Mouse (Mus musculus) olfactory bulb, adult 2 months (tissue): ENCODE results near the gene Hnf1b. TPM values are rescaled to one million over a fixed set of nuclear protein-coding genes. Genes with fewer than 3 reads are reported as not detected.

Experiments
- H3K27ac ChIP-seq: fragments of 200-500 bp; 2 replicates; pipeline ENCODE4 v1.5.1; 2012; ENCODE audit warnings: low read depth, low read length; ENCODE audit not compliant: insufficient read depth
- H3K4me1 ChIP-seq: fragments of 200-500 bp; 2 replicates; pipeline ENCODE4 v1.6.1; 2012; ENCODE audit warnings: low read length; ENCODE audit not compliant: control insufficient read depth, insufficient read depth
- H3K4me3 ChIP-seq: fragments of 200-500 bp; 2 replicates; pipeline ENCODE4 v1.5.1; 2012; ENCODE audit warnings: mild to moderate bottlenecking, low read depth, low read length, moderate library complexity; ENCODE audit not compliant: insufficient read depth
- CTCF ChIP-seq: fragments of 200-500 bp; IDR thresholded peaks from 2 replicates; pipeline ENCODE4 v1.5.1; 2012; ENCODE audit warnings: low read depth, mild to moderate bottlenecking, low read length, moderate library complexity; ENCODE audit not compliant: insufficient read depth
- POLR2A ChIP-seq: fragments of 200-500 bp; IDR thresholded peaks from 2 replicates; pipeline ENCODE4 v1.6.1; 2012; ENCODE audit warnings: mild to moderate bottlenecking, low read depth, low read length, moderate library complexity; ENCODE audit not compliant: insufficient read depth
- WGBS: fragments of 180-500 bp; shearing (Covaris S2); methylation state at CpG from one replicate; pipeline ENCODE4 v1.1.7; 2018; 5-methylcytosine and 5-hydroxymethylcytosine counted together
- polyA plus RNA-seq: library from polyadenylated mRNA; stranded (reverse); fragments of >200 nt; gene quantifications from 2 replicates; pipeline ENCODE4 v1.2.4, GENCODE M21; 2012; ENCODE audit warnings: low replicate concordance; ENCODE audit not compliant: missing spikeins, insufficient read depth, insufficient read length

Gene Hnf1b
- polyA plus RNA-seq, 1 experiment = not detected

DNA sequence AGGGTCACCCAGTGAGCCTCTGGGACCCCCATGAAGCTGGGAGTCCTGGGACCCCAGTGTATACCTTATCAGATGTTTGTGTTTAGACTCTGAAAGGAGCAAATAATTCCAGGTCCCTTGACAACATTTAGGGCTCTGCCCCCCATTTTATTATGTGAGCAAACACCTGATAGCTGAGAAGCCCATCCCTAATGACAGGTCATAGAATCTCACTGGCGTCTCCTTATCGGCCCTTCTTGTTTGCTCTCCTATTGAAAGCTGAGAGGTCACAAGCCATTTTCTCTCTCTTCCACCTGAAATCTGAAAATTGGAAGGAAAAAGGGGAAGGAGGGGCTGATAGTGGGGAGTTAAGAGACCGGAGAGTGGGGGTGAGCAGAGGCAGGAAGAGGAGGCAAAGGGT, 52.9 kb downstream of the Hnf1b start:
- no peak overlapping the region for H3K27ac ChIP-seq
- H3K4me3 ChIP-seq = no peak overlapping the region
- H3K4me1 ChIP-seq = no peaks in the 10 kb centered on the region
- WGBS = 90% methylated on average over 3 of the region's 3 CpGs
- TF ChIP-seq POLR2A (no peak), CTCF (no peak)

DNA sequence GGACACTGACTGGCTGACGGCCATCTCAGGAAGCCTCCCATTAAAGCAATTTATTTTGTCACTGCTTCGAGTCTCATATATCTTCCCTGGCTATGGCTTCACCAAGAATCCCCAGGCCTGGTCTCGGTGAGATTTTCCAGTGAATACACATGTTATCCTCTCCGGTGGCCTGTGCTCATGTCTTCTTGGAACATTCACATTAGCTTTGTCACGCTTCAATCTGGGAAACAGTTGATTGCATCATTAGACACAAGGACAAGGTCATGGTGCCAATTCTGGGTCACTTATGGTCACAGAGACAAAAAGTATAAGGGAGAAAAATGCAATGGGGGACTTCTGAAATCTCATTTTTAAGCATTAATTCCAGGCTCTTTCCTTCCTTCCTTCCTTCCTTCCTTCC, 55.9 kb downstream of the Hnf1b start:
- Histone ChIP-seq H3K4me1 (no peaks in the 10 kb centered on the region), H3K27ac (no peak overlapping the region), H3K4me3 (no peak overlapping the region)
- TF ChIP-seq CTCF (no peak), POLR2A (no peak)
- 71% methylated on average over 5 of the region's 5 CpGs for WGBS

DNA sequence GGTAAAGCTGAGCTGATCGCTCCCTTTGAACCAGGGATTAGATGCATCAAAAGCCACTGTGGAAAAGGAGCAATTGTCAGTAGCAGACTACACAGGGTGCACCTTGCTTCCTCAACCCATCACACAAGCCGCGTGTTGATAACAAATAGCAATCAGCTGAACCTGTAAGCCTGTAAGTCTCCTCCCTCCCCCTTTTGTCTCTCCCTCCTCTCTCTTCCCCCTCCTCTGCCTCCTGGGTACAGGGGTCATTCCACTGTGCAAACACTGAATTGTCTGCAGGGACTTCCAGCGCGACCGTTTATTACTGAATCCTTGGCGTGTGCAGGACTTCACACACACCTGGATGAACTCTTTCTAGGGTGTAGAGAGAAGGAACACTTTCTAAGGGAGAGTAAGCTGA, 58.5 kb downstream of the Hnf1b start:
- Histone ChIP-seq H3K4me3 (no peak overlapping the region), H3K27ac (no peak overlapping the region), H3K4me1 (no peaks in the 10 kb centered on the region)
- TF ChIP-seq CTCF (no peak), POLR2A (no peak)
- 25% methylated on average over 7 of the region's 7 CpGs for WGBS

DNA sequence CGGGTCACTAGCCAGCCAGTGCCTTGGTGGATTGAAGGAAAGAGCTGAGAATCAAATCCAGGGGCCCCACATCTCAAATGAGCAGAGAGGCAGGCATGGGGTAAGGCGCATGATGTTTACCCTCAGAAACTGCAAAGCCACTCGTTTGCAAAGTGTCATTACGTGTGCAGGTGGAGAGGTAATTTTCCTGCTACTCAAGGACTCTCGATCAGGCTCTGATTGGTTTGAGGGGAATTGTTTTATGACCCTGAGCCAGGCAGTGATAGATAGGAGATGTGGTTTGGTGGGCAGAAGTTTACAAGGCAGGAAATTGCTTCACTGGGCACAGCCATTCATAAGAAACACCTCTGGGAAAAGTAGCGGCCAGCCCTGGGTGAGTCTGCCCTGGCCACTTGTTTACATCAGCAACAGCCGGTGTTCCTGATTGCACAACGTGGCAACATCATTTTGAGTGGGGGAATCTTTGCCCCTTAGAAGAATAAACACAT, 64.0 kb downstream of the Hnf1b start:
- H3K4me3 ChIP-seq = no peak overlapping the region
- 80% methylated on average over 8 of the region's 8 CpGs for WGBS
- H3K27ac ChIP-seq = no peak overlapping the region
- H3K4me1 ChIP-seq = no peaks in the 10 kb centered on the region
- no peak for TF ChIP-seq POLR2A
- TF ChIP-seq CTCF = no peak

DNA sequence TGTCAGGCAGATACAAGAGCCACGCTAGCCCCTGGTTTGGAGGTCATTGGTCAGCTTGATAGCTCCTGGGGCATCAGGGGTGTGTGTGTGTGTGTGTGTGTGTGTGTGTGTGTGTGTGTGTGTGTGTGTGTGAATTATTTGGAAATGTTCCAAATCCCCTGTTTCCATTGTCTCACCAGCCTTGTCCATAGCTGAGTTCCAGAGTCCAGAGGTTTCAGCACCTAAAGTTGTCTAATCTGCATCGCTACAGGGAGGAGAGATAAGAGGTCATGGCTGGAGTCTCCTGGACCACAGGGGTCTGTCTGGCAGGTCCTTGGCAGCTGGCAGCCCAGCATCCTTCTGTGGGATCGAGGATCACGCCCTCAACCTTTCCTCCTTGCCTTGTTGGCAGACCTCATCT, 64.6 kb downstream of the Hnf1b start:
- TF ChIP-seq POLR2A (no peak), CTCF (no peak)
- H3K27ac ChIP-seq = no peak overlapping the region
- H3K4me1 ChIP-seq = no peaks in the 10 kb centered on the region
- WGBS = 83% methylated on average over 4 of the region's 4 CpGs
- no peak overlapping the region for H3K4me3 ChIP-seq

DNA sequence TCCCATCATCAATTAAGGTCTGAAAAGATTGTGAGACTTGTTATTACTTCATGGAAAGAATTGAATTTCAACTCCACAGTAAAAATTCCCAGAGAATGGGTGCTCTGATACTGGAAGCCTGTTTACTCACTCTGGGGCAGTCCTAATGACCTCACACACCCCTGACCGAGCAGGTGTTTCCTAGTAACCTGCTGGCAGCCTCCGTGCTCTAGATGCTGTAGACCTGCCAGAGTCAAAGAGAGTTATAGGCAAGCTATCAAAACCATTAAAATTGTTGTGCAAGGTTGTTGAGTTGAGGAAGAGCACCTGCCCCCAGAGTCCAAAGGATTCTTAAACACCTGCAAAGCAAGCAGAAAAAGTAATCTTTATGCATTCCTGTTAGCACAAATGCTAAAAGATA, 72.7 kb downstream of the Hnf1b start:
- 77% methylated on average over 2 of the region's 2 CpGs for whole genome bisulfite sequencing
- Histone ChIP-seq H3K4me1 (no peaks in the 10 kb centered on the region), H3K4me3 (no peak overlapping the region), H3K27ac (no peak overlapping the region)
- TF ChIP-seq POLR2A (no peak), CTCF (no peak)

DNA sequence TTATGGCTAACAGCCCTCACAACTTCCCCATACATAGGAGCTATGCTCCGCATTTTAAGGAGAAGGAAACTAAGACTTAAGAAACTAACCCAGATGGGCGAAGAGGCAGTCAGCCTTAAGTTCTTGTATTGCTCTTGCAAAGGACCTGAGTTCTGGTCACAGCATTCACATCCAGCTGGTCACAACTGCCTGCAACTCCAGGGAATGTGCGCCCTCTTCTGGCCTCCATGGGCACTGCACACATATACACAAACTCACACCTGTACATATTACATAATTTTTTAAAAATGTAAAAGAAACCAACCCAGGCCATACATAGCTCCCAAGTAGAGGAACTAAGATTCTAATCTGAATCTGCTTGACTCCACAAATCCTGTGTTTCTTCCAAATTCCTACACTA, 77.2 kb downstream of the Hnf1b start:
- no peak overlapping the region for H3K27ac ChIP-seq
- no peak for TF ChIP-seq POLR2A
- TF ChIP-seq CTCF = no peak
- no peak overlapping the region for H3K4me3 ChIP-seq
- WGBS = 58% methylated on average over 3 of the region's 3 CpGs
- H3K4me1 ChIP-seq = no peaks in the 10 kb centered on the region

DNA sequence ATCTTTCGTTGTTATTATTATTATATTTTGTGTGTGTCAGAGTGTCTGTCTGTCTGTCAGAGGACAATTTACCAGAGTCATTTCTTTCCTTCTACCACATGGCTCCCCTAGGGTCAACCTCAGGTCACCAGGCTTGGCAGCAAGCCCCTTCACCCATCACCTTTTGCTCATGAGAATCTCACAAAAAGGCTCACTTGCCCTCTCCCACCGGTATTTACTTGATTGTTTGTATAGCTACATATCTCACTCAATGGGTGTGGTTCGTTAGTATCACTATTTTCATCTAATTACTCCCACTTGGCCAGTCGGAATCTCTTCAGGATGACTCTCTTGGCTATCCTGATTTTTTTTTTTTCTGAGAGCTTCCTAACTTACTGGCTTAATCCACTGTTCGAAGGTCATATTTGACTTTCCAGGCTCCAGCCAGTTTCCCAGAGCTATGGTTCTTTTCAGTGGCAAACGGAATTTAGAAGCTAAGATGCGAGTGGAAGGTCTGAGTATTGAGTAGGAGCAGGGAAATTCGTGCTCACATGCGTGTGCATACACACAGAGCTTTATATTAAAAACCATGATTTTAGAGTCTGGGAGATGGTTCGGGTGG, 82.7 kb downstream of the Hnf1b start:
- no peaks in the 10 kb centered on the region for H3K4me1 ChIP-seq
- H3K27ac ChIP-seq = no peak overlapping the region
- TF ChIP-seq CTCF (no peak), POLR2A (no peak)
- WGBS = 77% methylated on average over 10 of the region's 10 CpGs
- no peak overlapping the region for H3K4me3 ChIP-seq

DNA sequence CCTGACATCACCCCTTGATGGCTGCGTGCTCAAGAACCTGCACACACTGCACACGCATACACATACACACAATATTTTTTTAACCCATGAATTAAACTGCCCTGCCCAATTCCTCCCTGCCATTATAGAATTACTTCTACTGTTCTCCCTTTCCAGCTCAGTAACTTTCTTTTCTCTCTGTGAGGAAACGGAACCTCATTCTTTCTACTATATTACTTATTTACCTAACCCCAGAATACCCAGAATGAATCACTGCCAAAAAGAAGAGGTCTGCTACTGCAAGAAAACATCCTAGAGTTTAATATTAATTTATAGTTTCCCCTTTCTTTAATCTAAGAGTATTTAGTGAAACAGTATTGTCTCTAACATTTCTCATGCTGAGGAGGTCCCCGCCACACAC, 83.5 kb downstream of the Hnf1b start:
- Histone ChIP-seq H3K4me3 (no peak overlapping the region), H3K27ac (no peak overlapping the region), H3K4me1 (no peaks in the 10 kb centered on the region)
- TF ChIP-seq CTCF (no peak), POLR2A (no peak)
- 71% methylated on average over 4 of the region's 4 CpGs for WGBS
